Mouse (Mus musculus) liver, embryonic 14.5 days (tissue): ENCODE data around the gene Ing4. TPM values are rescaled to one million over a fixed set of nuclear protein-coding genes. Genes with fewer than 3 reads are reported as not detected.

ENCODE experiments used
- ATAC-seq: fragments of 200-750 bp; cut with Nextera tagmentation; 2 replicates; pipeline ENCODE4 v1.8.0; 2017; ENCODE audit warnings: moderate number of reproducible peaks, mild to moderate bottlenecking, moderate library complexity; ENCODE audit not compliant: insufficient read depth
- DNase-seq, 3 experiments: peaks; one replicate each; pipeline ENCODE4 v3.0.0-alpha.2; 2012 to 2013; ENCODE audit warnings: low read depth in 3 of 3, low spot score in 3 of 3
- H3K27ac ChIP-seq: fragments of 300-500 bp; sonication (generic); 2 replicates; pipeline ENCODE4 v1.5.1; 2014; ENCODE audit warnings: moderate library complexity, mild to moderate bottlenecking, control low read depth, inconsistent platforms
- H3K27me3 ChIP-seq: fragments of 300-500 bp; sonication (generic); 2 replicates; pipeline ENCODE4 v1.6.1; 2014; ENCODE audit warnings: mild to moderate bottlenecking, low read length, moderate library complexity; ENCODE audit not compliant: control insufficient read depth, insufficient read depth
- H3K36me3 ChIP-seq: fragments of 300-500 bp; sonication (generic); replicated peaks from 2 replicates; pipeline ENCODE4 v1.6.1; 2014; ENCODE audit warnings: low read depth; ENCODE audit not compliant: control insufficient read depth, insufficient read depth
- H3K4me1 ChIP-seq, 2 experiments: fragments of 200-500 bp in 1 of 2; fragments of 300-500 bp in 1 of 2; sonication (generic) in 1 of 2; replicated peaks; 2 replicates each; pipeline ENCODE4 v1.6.1; 2012 to 2014; ENCODE audit warnings: antibody characterized with exemption in 1 of 2, inconsistent platforms in 1 of 2, low read length in 1 of 2; ENCODE audit not compliant: control insufficient read depth in 2 of 2, insufficient read depth in 2 of 2
- H3K4me2 ChIP-seq: fragments of 300-500 bp; sonication (generic); 2 replicates; pipeline ENCODE4 v1.6.1; 2014; ENCODE audit warnings: low read depth, mild to moderate bottlenecking, control low read depth, moderate library complexity
- H3K4me3 ChIP-seq, 2 experiments: fragments of 200-500 bp in 1 of 2; fragments of 300-500 bp in 1 of 2; sonication (generic) in 1 of 2; 2 replicates each; pipeline ENCODE4 v1.5.1; 2012 to 2014; ENCODE audit warnings: low read depth in 2 of 2, low read length in 2 of 2, mild to moderate bottlenecking in 2 of 2, control low read depth in 1 of 2, inconsistent platforms in 1 of 2, moderate library complexity in 1 of 2; ENCODE audit not compliant: insufficient read depth in 1 of 2
- H3K9ac ChIP-seq: fragments of 300-500 bp; sonication (generic); replicated peaks from 2 replicates; pipeline ENCODE4 v1.6.1; 2014; ENCODE audit warnings: mild to moderate bottlenecking, control low read depth, moderate library complexity
- H3K9me3 ChIP-seq: fragments of 300-500 bp; sonication (generic); 2 replicates; pipeline ENCODE4 v1.6.1; 2016; ENCODE audit warnings: low read length, mixed read lengths; ENCODE audit not compliant: control insufficient read depth
- CTCF ChIP-seq: IDR thresholded peaks from 2 replicates; pipeline ENCODE4 v1.5.1; 2016; ENCODE audit warnings: antibody characterized with exemption, low read depth, control low read depth
- EP300 ChIP-seq: IDR thresholded peaks from 2 replicates; pipeline ENCODE4 v1.6.1; 2016; ENCODE audit warnings: antibody characterized with exemption, low read depth
- WGBS: fragments of 180-500 bp; shearing (Covaris S2); extraction: QIAGEN DNeasy Blood & Tissue Kit; methylation state at CpG from one replicate; pipeline ENCODE4 v1.1.7; 2014; ENCODE audit not compliant: insufficient replicate concordance; 5-methylcytosine and 5-hydroxymethylcytosine counted together
- polyA plus RNA-seq, 2 experiments: library from polyadenylated mRNA; depleted of rRNA in 1 of 2; stranded (reverse) in 1 of 2; unstranded in 1 of 2; fragments of >200 nt; fragmentation: Nextera tagmentation in 1 of 2; extraction: Ambion mirVana in 1 of 2; gene quantifications; 2 replicates each; pipeline versions ENCODE4 v1.2.1 to v1.2.3; 2012 to 2014

Ing4 gene
- polyA plus RNA-seq, 2 experiments: 17.2 to 17.9 TPM

DNA sequence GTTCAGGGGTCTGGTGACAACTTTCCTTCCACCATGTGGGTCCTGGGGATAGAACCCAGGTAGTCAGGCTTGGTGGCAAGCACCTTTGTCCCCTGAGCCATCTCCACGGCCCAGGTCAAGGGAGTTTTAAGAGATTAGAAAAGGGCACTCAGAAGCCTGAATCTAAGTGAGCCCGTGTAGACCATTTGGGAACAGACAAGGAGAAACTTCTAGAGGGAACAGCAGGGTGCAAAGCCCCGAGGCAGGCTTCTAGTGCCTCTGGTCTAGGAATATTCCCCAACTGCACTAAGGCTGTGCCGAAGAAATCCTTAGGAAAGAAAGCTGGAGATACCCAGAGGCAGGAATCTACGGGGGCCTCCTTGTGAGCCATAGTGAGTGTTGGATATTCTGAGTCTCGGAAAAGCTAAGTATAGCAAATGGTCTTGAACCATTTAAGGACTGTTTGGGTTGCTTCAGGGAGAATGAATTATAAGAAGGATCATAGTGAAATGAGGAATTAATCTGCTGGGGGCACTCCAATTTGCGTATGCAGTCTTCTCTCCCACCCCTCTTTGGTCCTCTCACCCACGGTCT lies 43.6 kb upstream of the Ing4 start:
- H3K36me3 ChIP-seq: no peaks in the 10 kb centered on the region
- H3K9me3 ChIP-seq: no peaks in the 10 kb centered on the region
- no peak for TF ChIP-seq CTCF
- TF ChIP-seq EP300: no peak
- WGBS: 37% methylated on average over 8 of the region's 8 CpGs
- no peak overlapping the region for H3K4me3 ChIP-seq
- DNase-seq (no peak), ATAC-seq (no peak)
- H3K4me2 ChIP-seq: no peak overlapping the region
- H3K27me3 ChIP-seq: peaks cover 72% of the 10 kb centered on the region
- no peak overlapping the region for H3K9ac ChIP-seq
- no peak overlapping the region for H3K27ac ChIP-seq
- H3K4me1 ChIP-seq: peaks cover 0 to 2% of the 10 kb centered on the region in 2 experiments; a peak in 1 of 4 replicates

- Histone ChIP-seq H3K9ac (no peak within 1 kb of the TSS), H3K36me3 (no peaks in the 10 kb centered on the region), H3K4me2 (peak within 1 kb of the TSS; percentile 37), H3K27me3 (peaks cover 75% of the 10 kb centered on the region), H3K4me3 (peak within 1 kb of the TSS in 1 of 2 experiments; percentile 6; a peak in 2 of 4 replicates), H3K4me1 (peaks cover 0 to 2% of the 10 kb centered on the region in 2 experiments; a peak in 1 of 4 replicates), H3K9me3 (no peaks in the 10 kb centered on the region), H3K27ac (no peak within 1 kb of the TSS)
- ATAC-seq (peak; percentile 42; the same call in 1 of the 2 replicates), DNase-seq (peak in 1 of 3 experiments; percentile 4)
- WGBS: 1% methylated on average over 66 of the region's 78 CpGs
- TF ChIP-seq CTCF (no peak), EP300 (no peak)
These were observed 42.7 kb upstream of the Ing4 start, which contains the start of gene Pianp for GRCm38 (mm10) chr6:124996551-124997501. Gene Pianp (plus strand): TSS chr6:124996694.

DNA sequence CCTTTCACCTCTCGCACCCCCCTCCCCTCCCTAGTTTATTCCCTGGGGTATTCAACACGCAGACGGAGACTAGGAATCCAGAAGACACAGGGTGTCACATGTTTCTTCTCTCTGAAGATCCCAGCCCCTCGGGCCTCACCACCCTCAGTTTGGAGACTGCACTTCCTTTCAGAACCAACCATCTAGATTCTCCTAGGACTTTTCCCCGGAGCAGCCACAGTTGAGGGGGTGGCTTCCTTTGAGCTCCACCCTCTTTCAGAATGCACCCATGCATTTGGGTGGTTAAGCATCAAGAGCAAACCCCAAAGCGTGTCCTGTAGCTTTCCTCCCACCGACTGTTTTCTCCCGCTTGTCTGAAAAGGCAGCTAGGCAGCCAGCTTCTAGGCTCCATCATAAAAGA lies 41.5 kb upstream of the Ing4 start:
- Histone ChIP-seq H3K4me3 (no peak overlapping the region), H3K9me3 (no peaks in the 10 kb centered on the region), H3K4me2 (no peak overlapping the region), H3K9ac (no peak overlapping the region), H3K27ac (no peak overlapping the region), H3K4me1 (peaks cover 0 to 2% of the 10 kb centered on the region in 2 experiments; a peak in 1 of 4 replicates), H3K27me3 (peaks cover 74% of the 10 kb centered on the region), H3K36me3 (no peaks in the 10 kb centered on the region)
- no peak for ATAC-seq
- 6% methylated on average over 8 of the region's 8 CpGs for WGBS
- no peak for DNase-seq
- TF ChIP-seq CTCF (no peak), EP300 (no peak)

DNA sequence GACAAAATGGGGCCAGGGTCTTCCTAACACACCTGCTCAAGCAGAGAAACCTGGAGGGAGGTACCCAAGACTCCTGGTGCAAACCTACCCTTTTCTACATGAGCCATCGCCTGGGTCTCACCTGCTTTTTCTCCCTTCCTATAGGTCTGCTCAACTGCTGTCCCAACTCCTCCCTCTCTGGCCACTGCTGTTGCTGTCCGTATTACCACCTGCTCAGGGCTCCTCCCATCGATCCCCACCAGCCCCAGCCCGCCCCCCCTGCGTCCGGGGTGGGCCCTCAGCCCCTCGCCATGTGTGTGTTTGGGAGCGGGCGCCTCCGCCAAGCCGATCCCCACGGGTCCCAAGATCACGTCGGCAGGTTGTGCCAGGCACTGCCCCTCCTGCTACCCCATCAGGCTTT lies 40.5 kb upstream of the Ing4 start:
- H3K4me3 ChIP-seq: no peak overlapping the region
- no peak overlapping the region for H3K9ac ChIP-seq
- ATAC-seq: no peak
- H3K27ac ChIP-seq: no peak overlapping the region
- DNase-seq: no peak
- H3K36me3 ChIP-seq: no peaks in the 10 kb centered on the region
- H3K9me3 ChIP-seq: no peaks in the 10 kb centered on the region
- TF ChIP-seq EP300 (no peak), CTCF (no peak)
- peaks cover 65% of the 10 kb centered on the region for H3K27me3 ChIP-seq
- H3K4me1 ChIP-seq: peaks cover 0 to 2% of the 10 kb centered on the region in 2 experiments; a peak in 1 of 4 replicates
- WGBS: 43% methylated on average over 14 of the region's 14 CpGs
- H3K4me2 ChIP-seq: no peak overlapping the region

GRCm38 (mm10) chr6:124999546-124999945 lies 40.0 kb upstream of the Ing4 start:
- WGBS: 29% methylated on average over 10 of the region's 10 CpGs
- Histone ChIP-seq H3K4me2 (no peak overlapping the region), H3K4me1 (peaks cover 0 to 2% of the 10 kb centered on the region in 2 experiments; a peak in 1 of 4 replicates), H3K4me3 (no peak overlapping the region), H3K27ac (no peak overlapping the region), H3K36me3 (no peaks in the 10 kb centered on the region), H3K27me3 (peaks cover 60% of the 10 kb centered on the region), H3K9ac (no peak overlapping the region), H3K9me3 (no peaks in the 10 kb centered on the region)
- DNase-seq (no peak), ATAC-seq (no peak)
- TF ChIP-seq EP300 (no peak), CTCF (no peak)
